Mouse (Mus musculus): ENCODE results near the gene Il16. TPM values are rescaled to one million over a fixed set of nuclear protein-coding genes. Genes with fewer than 3 reads are reported as not detected.

The Il16 gene
- total and polyA plus RNA-seq, 2 experiments from 2014 or later = 1.2 to 3.1 TPM

- H3K4me3 ChIP-seq (ENCODE audit: low read depth, low read length) = no peak overlapping the region
- peaks cover 5% of the 10 kb centered on the region; the same call in 1 of the 2 replicates for H3K4me1 ChIP-seq (ENCODE audit: insufficient read depth)
- peak; percentile 87 for ATAC-seq
- TF ChIP-seq CTCF (IDR thresholded peaks at IDR 0.05; ENCODE audit: low read depth) = 0 out of 2 replicates have a peak, but pooled peaks have one; percentile 8
- peak; percentile 41 for DNase-seq
- no peak overlapping the region for H3K4me2 ChIP-seq (ENCODE audit: low read depth)
- H3K27me3 ChIP-seq (ENCODE audit: insufficient read depth, low read length) = no peaks in the 10 kb centered on the region
- 77% methylated on average over 4 of the region's 4 CpGs for WGBS
- no peaks in the 10 kb centered on the region for H3K36me3 ChIP-seq (ENCODE audit: insufficient read depth)
- no peak overlapping the region for H3K27ac ChIP-seq (ENCODE audit: low read depth, low read length)
- no peaks in the 10 kb centered on the region for H3K9me3 ChIP-seq (ENCODE audit: low read length)
- no peak overlapping the region for H3K9ac ChIP-seq
Observed at GRCm38 (mm10) chr7:83744250-83744649, 1.3 kb downstream of the Il16 start.

GRCm38 (mm10) chr7:83742690-83743089, 2.8 kb downstream of the Il16 start:
- no peaks in the 10 kb centered on the region for H3K27me3 ChIP-seq (ENCODE audit: insufficient read depth, low read length)
- DNase-seq (no peak), ATAC-seq (no peak)
- no peak for TF ChIP-seq CTCF (IDR thresholded peaks at IDR 0.05; ENCODE audit: low read depth)
- H3K4me1 ChIP-seq (ENCODE audit: insufficient read depth) = peaks cover 5% of the 10 kb centered on the region; the same call in 1 of the 2 replicates
- no peak overlapping the region for H3K27ac ChIP-seq (ENCODE audit: low read depth, low read length)
- 55% methylated on average over 3 of the region's 3 CpGs for WGBS
- H3K4me3 ChIP-seq (ENCODE audit: low read depth, low read length) = no peak overlapping the region
- H3K9ac ChIP-seq = no peak overlapping the region
- no peaks in the 10 kb centered on the region for H3K36me3 ChIP-seq (ENCODE audit: insufficient read depth)
- H3K4me2 ChIP-seq (ENCODE audit: low read depth) = no peak overlapping the region
- no peaks in the 10 kb centered on the region for H3K9me3 ChIP-seq (ENCODE audit: low read length)

- H3K27ac ChIP-seq (ENCODE audit: low read depth, low read length) = no peak overlapping the region
- no peak for DNase-seq
- peaks cover 5% of the 10 kb centered on the region; the same call in 1 of the 2 replicates for H3K4me1 ChIP-seq (ENCODE audit: insufficient read depth)
- no peak overlapping the region for H3K4me3 ChIP-seq (ENCODE audit: low read depth, low read length)
- TF ChIP-seq CTCF (IDR thresholded peaks at IDR 0.05; ENCODE audit: low read depth) = no peak
- no peak overlapping the region for H3K9ac ChIP-seq
- no peak for ATAC-seq
- WGBS = 77% methylated on average over 2 of the region's 2 CpGs
- no peaks in the 10 kb centered on the region for H3K36me3 ChIP-seq (ENCODE audit: insufficient read depth)
- H3K9me3 ChIP-seq (ENCODE audit: low read length) = no peaks in the 10 kb centered on the region
- H3K27me3 ChIP-seq (ENCODE audit: insufficient read depth, low read length) = no peaks in the 10 kb centered on the region
- no peak overlapping the region for H3K4me2 ChIP-seq (ENCODE audit: low read depth)
Observed at GRCm38 (mm10) chr7:83742026-83742425, 3.5 kb downstream of the Il16 start.

- 44% methylated on average over 7 of the region's 7 CpGs for WGBS
- Histone ChIP-seq H3K4me2 (ENCODE audit: low read depth) (no peak overlapping the region), H3K4me1 (ENCODE audit: insufficient read depth) (peaks cover 5% of the 10 kb centered on the region; the same call in 1 of the 2 replicates), H3K9me3 (ENCODE audit: low read length) (no peaks in the 10 kb centered on the region), H3K9ac (no peak overlapping the region), H3K27ac (ENCODE audit: low read depth, low read length) (no peak overlapping the region), H3K27me3 (ENCODE audit: insufficient read depth, low read length) (no peaks in the 10 kb centered on the region), H3K4me3 (ENCODE audit: low read depth, low read length) (no peak overlapping the region), H3K36me3 (ENCODE audit: insufficient read depth) (no peaks in the 10 kb centered on the region)
- DNase-seq (no peak), ATAC-seq (no peak)
- no peak for TF ChIP-seq CTCF (IDR thresholded peaks at IDR 0.05; ENCODE audit: low read depth)
Observed at GRCm38 (mm10) chr7:83739680-83740310, 5.7 kb downstream of the Il16 start.

GRCm38 (mm10) chr7:83738623-83739462, 6.7 kb downstream of the Il16 start:
- no peak overlapping the region for H3K4me2 ChIP-seq (ENCODE audit: low read depth)
- ATAC-seq = no peak

GRCm38 (mm10) chr7:83737914-83738490, 7.5 kb downstream of the Il16 start:
- Histone ChIP-seq H3K9me3 (ENCODE audit: low read length) (no peaks in the 10 kb centered on the region), H3K9ac (no peak overlapping the region), H3K4me1 (ENCODE audit: insufficient read depth) (no peaks in the 10 kb centered on the region), H3K27me3 (ENCODE audit: insufficient read depth, low read length) (no peaks in the 10 kb centered on the region), H3K36me3 (ENCODE audit: insufficient read depth) (no peaks in the 10 kb centered on the region), H3K4me3 (ENCODE audit: low read depth, low read length) (no peak overlapping the region), H3K27ac (ENCODE audit: low read depth, low read length) (no peak overlapping the region), H3K4me2 (ENCODE audit: low read depth) (no peak overlapping the region)
- WGBS = 62% methylated on average over 6 of the region's 6 CpGs
- DNase-seq (no peak), ATAC-seq (no peak)
- no peak for TF ChIP-seq CTCF (IDR thresholded peaks at IDR 0.05; ENCODE audit: low read depth)

More at GRCm38 (mm10) chr7:83738623-83739462, 6.7 kb downstream of the Il16 start:
- Histone ChIP-seq H3K9ac (no peak overlapping the region), H3K27me3 (ENCODE audit: insufficient read depth, low read length) (no peaks in the 10 kb centered on the region), H3K9me3 (ENCODE audit: low read length) (no peaks in the 10 kb centered on the region), H3K4me1 (ENCODE audit: insufficient read depth) (no peaks in the 10 kb centered on the region), H3K36me3 (ENCODE audit: insufficient read depth) (no peaks in the 10 kb centered on the region), H3K27ac (ENCODE audit: low read depth, low read length) (no peak overlapping the region), H3K4me3 (ENCODE audit: low read depth, low read length) (no peak overlapping the region)
- no peak for DNase-seq
- 80% methylated on average over 10 of the region's 10 CpGs for WGBS
- no peak for TF ChIP-seq CTCF (IDR thresholded peaks at IDR 0.05; ENCODE audit: low read depth)

Measured in forebrain, postnatal 0 days (tissue).